Mouse (Mus musculus): ENCODE results near the gene Gpcpd1. TPM values are rescaled to one million over a fixed set of nuclear protein-coding genes. Genes with fewer than 3 reads are reported as not detected.
A peak's percentile ranks its signal among the peaks of the same experiment; 100 is the strongest.

Gene Gpcpd1
- polyA plus RNA-seq, 1 experiment = 9.1 TPM

- Histone ChIP-seq H3K9me3 (ENCODE audit: control insufficient read depth, low read length) (no peaks in the 10 kb centered on the region), H3K4me3 (replicated peaks) (no peak overlapping the region), H3K4me1 (ENCODE audit: control insufficient read depth) (peaks cover 26% of the 10 kb centered on the region), H3K36me3 (ENCODE audit: control insufficient read depth) (no peaks in the 10 kb centered on the region), H3K27me3 (ENCODE audit: control insufficient read depth) (no peaks in the 10 kb centered on the region)
- TF ChIP-seq GATA1 (IDR thresholded peaks at IDR 0.05; ENCODE audit: low read length) = no peak
- TF ChIP-seq TAL1 (IDR thresholded peaks at IDR 0.05; ENCODE audit: low read length) = no peak
These were observed 71.9 kb downstream of the Gpcpd1 start for GRCm38 (mm10) chr2:132515607-132516006.

- Histone ChIP-seq H3K36me3 (ENCODE audit: control insufficient read depth) (no peaks in the 10 kb centered on the region), H3K4me1 (ENCODE audit: control insufficient read depth) (peaks cover 26% of the 10 kb centered on the region), H3K27me3 (ENCODE audit: control insufficient read depth) (no peaks in the 10 kb centered on the region), H3K4me3 (replicated peaks) (no peak overlapping the region), H3K9me3 (ENCODE audit: control insufficient read depth, low read length) (no peaks in the 10 kb centered on the region)
- no peak for TF ChIP-seq TAL1 (IDR thresholded peaks at IDR 0.05; ENCODE audit: low read length)
- TF ChIP-seq GATA1 (IDR thresholded peaks at IDR 0.05; ENCODE audit: low read length) = no peak
These were observed 72.5 kb downstream of the Gpcpd1 start for GRCm38 (mm10) chr2:132515076-132515475.

GRCm38 (mm10) chr2:132514353-132514752 lies 73.2 kb downstream of the Gpcpd1 start:
- peaks cover 26% of the 10 kb centered on the region for H3K4me1 ChIP-seq (ENCODE audit: control insufficient read depth)
- no peak overlapping the region for H3K4me3 ChIP-seq (replicated peaks)
- TF ChIP-seq TAL1 (IDR thresholded peaks at IDR 0.05; ENCODE audit: low read length) = no peak
- TF ChIP-seq GATA1 (IDR thresholded peaks at IDR 0.05; ENCODE audit: low read length) = no peak
- no peaks in the 10 kb centered on the region for H3K36me3 ChIP-seq (ENCODE audit: control insufficient read depth)
- H3K27me3 ChIP-seq (ENCODE audit: control insufficient read depth) = no peaks in the 10 kb centered on the region
- no peaks in the 10 kb centered on the region for H3K9me3 ChIP-seq (ENCODE audit: control insufficient read depth, low read length)

- Histone ChIP-seq H3K9me3 (ENCODE audit: control insufficient read depth, low read length) (no peaks in the 10 kb centered on the region), H3K27me3 (ENCODE audit: control insufficient read depth) (no peaks in the 10 kb centered on the region), H3K4me1 (ENCODE audit: control insufficient read depth) (peaks cover 24% of the 10 kb centered on the region), H3K36me3 (ENCODE audit: control insufficient read depth) (no peaks in the 10 kb centered on the region), H3K4me3 (replicated peaks) (no peak overlapping the region)
- TF ChIP-seq GATA1 (IDR thresholded peaks at IDR 0.05; ENCODE audit: low read length) (no peak), TAL1 (IDR thresholded peaks at IDR 0.05; ENCODE audit: low read length) (no peak)
These were observed 74.0 kb downstream of the Gpcpd1 start for GRCm38 (mm10) chr2:132513371-132514181.

- no peaks in the 10 kb centered on the region for H3K27me3 ChIP-seq (ENCODE audit: control insufficient read depth)
- no peaks in the 10 kb centered on the region for H3K9me3 ChIP-seq (ENCODE audit: control insufficient read depth, low read length)
- no peaks in the 10 kb centered on the region for H3K36me3 ChIP-seq (ENCODE audit: control insufficient read depth)
- peak overlapping the region; percentile 26 for H3K4me3 ChIP-seq (replicated peaks)
- TF ChIP-seq GATA1 (IDR thresholded peaks at IDR 0.05; ENCODE audit: low read length) = no peak
- TF ChIP-seq TAL1 (IDR thresholded peaks at IDR 0.05; ENCODE audit: low read length) = no peak
- H3K4me1 ChIP-seq (ENCODE audit: control insufficient read depth) = peaks cover 20% of the 10 kb centered on the region
These were observed 74.6 kb downstream of the Gpcpd1 start for GRCm38 (mm10) chr2:132512977-132513351.

GRCm38 (mm10) chr2:132512051-132512976 lies 75.2 kb downstream of the Gpcpd1 start:
- no peaks in the 10 kb centered on the region for H3K27me3 ChIP-seq (ENCODE audit: control insufficient read depth)
- peaks cover 20% of the 10 kb centered on the region for H3K4me1 ChIP-seq (ENCODE audit: control insufficient read depth)
- peak overlapping the region; percentile 26 for H3K4me3 ChIP-seq (replicated peaks)
- H3K36me3 ChIP-seq (ENCODE audit: control insufficient read depth) = no peaks in the 10 kb centered on the region
- H3K9me3 ChIP-seq (ENCODE audit: control insufficient read depth, low read length) = no peaks in the 10 kb centered on the region
- TF ChIP-seq GATA1 (IDR thresholded peaks at IDR 0.05; ENCODE audit: low read length) (no peak), TAL1 (IDR thresholded peaks at IDR 0.05; ENCODE audit: low read length) (no peak)

- Histone ChIP-seq H3K4me1 (ENCODE audit: control insufficient read depth) (peaks cover 20% of the 10 kb centered on the region), H3K4me3 (replicated peaks) (no peak overlapping the region)
These were observed 76.3 kb downstream of the Gpcpd1 start for GRCm38 (mm10) chr2:132511011-132511818.

GRCm38 (mm10) chr2:132509714-132510113 lies 77.8 kb downstream of the Gpcpd1 start:
- Histone ChIP-seq H3K4me1 (ENCODE audit: control insufficient read depth) (peaks cover 20% of the 10 kb centered on the region), H3K36me3 (ENCODE audit: control insufficient read depth) (no peaks in the 10 kb centered on the region), H3K9me3 (ENCODE audit: control insufficient read depth, low read length) (no peaks in the 10 kb centered on the region), H3K4me3 (replicated peaks) (no peak overlapping the region), H3K27me3 (ENCODE audit: control insufficient read depth) (no peaks in the 10 kb centered on the region)
- TF ChIP-seq TAL1 (IDR thresholded peaks at IDR 0.05; ENCODE audit: low read length) (no peak), GATA1 (IDR thresholded peaks at IDR 0.05; ENCODE audit: low read length) (no peak)

More at GRCm38 (mm10) chr2:132511011-132511818, 76.3 kb downstream of the Gpcpd1 start:
- no peaks in the 10 kb centered on the region for H3K9me3 ChIP-seq (ENCODE audit: control insufficient read depth, low read length)
- TF ChIP-seq TAL1 (IDR thresholded peaks at IDR 0.05; ENCODE audit: low read length) = no peak
- TF ChIP-seq GATA1 (IDR thresholded peaks at IDR 0.05; ENCODE audit: low read length) = no peak
- no peaks in the 10 kb centered on the region for H3K27me3 ChIP-seq (ENCODE audit: control insufficient read depth)
- no peaks in the 10 kb centered on the region for H3K36me3 ChIP-seq (ENCODE audit: control insufficient read depth)

Data from erythroblast, embryonic 14.5 days (primary cell).